Mouse (Mus musculus) regulatory T cell (primary cell): ENCODE results near the gene Pip4k2a.

ENCODE experiments used
- in situ Hi-C: fragments of 300-600 bp; cut with MboI, MseI; formaldehyde crosslinking; loops from one replicate; pipeline ENCODE4 v1.15.1; 2025; ENCODE audit warnings: high pct_unique_total_duplicates

Gene Pip4k2a

GRCm38 (mm10) chr2:18956945-18957344 lies 41.0 kb downstream of the Pip4k2a start:
- in situ Hi-C loops = no loop called here

GRCm38 (mm10) chr2:18956424-18956823 lies 41.5 kb downstream of the Pip4k2a start:
- in situ Hi-C loops = no loop called here

- in situ Hi-C loops = no loop called here
Measured at GRCm38 (mm10) chr2:18955671-18956070, 42.3 kb downstream of the Pip4k2a start.

- in situ Hi-C loops = no loop called here
Measured at GRCm38 (mm10) chr2:18955022-18955421, 42.9 kb downstream of the Pip4k2a start.

GRCm38 (mm10) chr2:18954422-18954821 lies 43.5 kb downstream of the Pip4k2a start:
- in situ Hi-C loops = no loop called here

GRCm38 (mm10) chr2:18952102-18952673 lies 45.7 kb downstream of the Pip4k2a start:
- in situ Hi-C loops = no loop called here

GRCm38 (mm10) chr2:18950758-18951157 lies 47.2 kb downstream of the Pip4k2a start:
- in situ Hi-C loops = no loop called here

- in situ Hi-C loops = loop anchor here (10.0 kb wide), 2 partner anchors 46 to 64 kb away; partner anchors contain the start of genes 4930426L09Rik and Pip4k2a
Measured at GRCm38 (mm10) chr2:18948741-18949140, 49.2 kb downstream of the Pip4k2a start.

- in situ Hi-C loops = loop anchor here (10.0 kb wide), 2 partner anchors 47 to 63 kb away; partner anchors contain the start of genes 4930426L09Rik and Pip4k2a
Measured at GRCm38 (mm10) chr2:18947669-18948459, 50.1 kb downstream of the Pip4k2a start.

- in situ Hi-C loops = loop anchor here (10.0 kb wide), 2 partner anchors 49 to 61 kb away; partner anchors contain the start of genes 4930426L09Rik and Pip4k2a
Measured at GRCm38 (mm10) chr2:18945438-18945837, 52.5 kb downstream of the Pip4k2a start.

GRCm38 (mm10) chr2:18943930-18944329 lies 54.0 kb downstream of the Pip4k2a start:
- in situ Hi-C loops = loop anchor here (10.0 kb wide), 2 partner anchors 51 to 59 kb away; partner anchors contain the start of genes 4930426L09Rik and Pip4k2a

GRCm38 (mm10) chr2:18943366-18943765 lies 54.6 kb downstream of the Pip4k2a start:
- in situ Hi-C loops = loop anchor here (10.0 kb wide), 2 partner anchors 51 to 59 kb away; partner anchors contain the start of genes 4930426L09Rik and Pip4k2a

- in situ Hi-C loops = loop anchor here (10.0 kb wide), 2 partner anchors 54 to 56 kb away; partner anchors contain the start of genes 4930426L09Rik and Pip4k2a
Measured at GRCm38 (mm10) chr2:18940693-18941270, 57.1 kb downstream of the Pip4k2a start.

- in situ Hi-C loops = no loop called here
Measured at GRCm38 (mm10) chr2:18938923-18939329, 59.0 kb downstream of the Pip4k2a start.

GRCm38 (mm10) chr2:18938232-18938631 lies 59.7 kb downstream of the Pip4k2a start:
- in situ Hi-C loops = no loop called here

- in situ Hi-C loops = no loop called here
Measured at GRCm38 (mm10) chr2:18937611-18938010, 60.3 kb downstream of the Pip4k2a start.

GRCm38 (mm10) chr2:18936446-18936845 lies 61.5 kb downstream of the Pip4k2a start:
- in situ Hi-C loops = no loop called here

GRCm38 (mm10) chr2:18935581-18936027 lies 62.3 kb downstream of the Pip4k2a start:
- in situ Hi-C loops = no loop called here

GRCm38 (mm10) chr2:18934131-18934530 lies 63.8 kb downstream of the Pip4k2a start:
- in situ Hi-C loops = no loop called here

- in situ Hi-C loops = no loop called here
Measured at GRCm38 (mm10) chr2:18933418-18933817, 64.5 kb downstream of the Pip4k2a start.

GRCm38 (mm10) chr2:18930318-18931060 lies 67.4 kb downstream of the Pip4k2a start:
- in situ Hi-C loops = no loop called here
